Mouse (Mus musculus): ENCODE data around the gene Gm20820.
"Not testable (repeated sequence)": the region's sequence is repeated elsewhere in the genome, so short reads cannot be mapped to it uniquely, and the experiment has no call there.

Gene Gm20820

DNA sequence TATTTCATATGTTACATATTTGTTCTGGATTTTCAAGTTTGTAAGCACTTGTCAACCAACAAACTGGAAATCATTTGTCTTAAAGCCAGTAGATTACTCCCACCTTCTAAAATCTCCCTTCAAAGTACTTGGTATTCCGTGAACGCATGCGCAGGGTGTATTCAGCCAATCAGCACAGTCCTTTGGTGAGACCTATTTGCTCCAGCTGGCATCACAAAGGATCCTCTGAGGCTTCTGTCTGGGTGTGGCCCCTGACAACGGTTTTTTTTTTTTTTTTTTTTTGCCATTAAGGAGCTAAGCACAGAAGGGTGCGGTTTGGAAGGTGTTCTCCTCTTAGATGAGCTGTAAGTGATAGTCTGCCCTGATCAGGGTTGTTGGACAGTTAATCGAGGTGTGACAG lies at the start of gene Gm20820:
TSS of gene Gm20820 (plus strand) at position 301 of the 400 bp plus-strand sequence.
- DNase-seq (ENCODE audit: low spot score in 2 of 2) = not testable (repeated sequence)
